Mouse (Mus musculus) E14TG2a.4 (cell line): ENCODE results near the gene Tmem72.

Experiments
- H3K27me3 ChIP-seq: 2 replicates; pipeline ENCODE4 v1.6.1; 2014; ENCODE audit warnings: low read length, control low read depth; ENCODE audit not compliant: insufficient read depth
- H3K36me3 ChIP-seq: 2 replicates; pipeline ENCODE4 v1.6.1; 2014; ENCODE audit warnings: low read length, control low read depth; ENCODE audit not compliant: insufficient read depth
- H3K4me1 ChIP-seq: replicated peaks from 2 replicates; pipeline ENCODE4 v1.6.1; 2014; ENCODE audit warnings: low read depth, low read length, control low read depth
- H3K4me3 ChIP-seq: replicated peaks from 2 replicates; pipeline ENCODE4 v1.5.1; 2014; ENCODE audit warnings: mild to moderate bottlenecking, low read length
- H3K9me3 ChIP-seq: 2 replicates; pipeline ENCODE4 v1.6.1; 2014; ENCODE audit warnings: low read length, control low read depth
- CTCF ChIP-seq: conservative IDR thresholded peaks from 2 replicates; pipeline ENCODE4 v1.5.1; 2014; ENCODE audit warnings: low read length
- NANOG ChIP-seq: IDR thresholded peaks from 2 replicates; pipeline ENCODE4 v1.6.1; 2014; ENCODE audit warnings: borderline replicate concordance, low read length, mixed read lengths
- POU5F1 ChIP-seq: IDR thresholded peaks from 2 replicates; pipeline ENCODE4 v1.6.1; 2014; ENCODE audit warnings: low read length, borderline replicate concordance

The Tmem72 gene

DNA sequence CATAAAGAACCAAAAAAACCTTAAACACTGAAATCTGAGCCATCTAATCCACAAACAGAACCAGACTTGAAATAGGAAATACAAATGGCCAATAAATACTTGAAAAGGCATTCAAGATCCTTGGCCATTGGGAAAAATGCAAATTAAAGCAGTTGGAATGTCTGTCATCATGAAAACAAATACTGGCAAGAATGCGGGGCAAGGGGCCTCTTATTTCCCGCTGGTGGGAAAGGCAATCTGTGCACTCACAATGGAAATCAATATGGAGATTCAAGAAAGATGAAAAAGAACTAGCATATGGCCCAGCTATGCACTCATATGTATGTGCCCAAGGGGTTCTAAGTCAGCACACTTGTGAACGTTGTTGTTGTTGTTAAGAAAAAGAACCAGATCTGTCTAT, 49.8 kb downstream of the Tmem72 start:
- peaks cover 32% of the 10 kb centered on the region for H3K4me1 ChIP-seq
- H3K36me3 ChIP-seq: no peaks in the 10 kb centered on the region
- no peak overlapping the region for H3K4me3 ChIP-seq
- peaks cover 21% of the 10 kb centered on the region for H3K27me3 ChIP-seq
- TF ChIP-seq CTCF (no peak), NANOG (no peak), POU5F1 (no peak)
- H3K9me3 ChIP-seq: no peaks in the 10 kb centered on the region

DNA sequence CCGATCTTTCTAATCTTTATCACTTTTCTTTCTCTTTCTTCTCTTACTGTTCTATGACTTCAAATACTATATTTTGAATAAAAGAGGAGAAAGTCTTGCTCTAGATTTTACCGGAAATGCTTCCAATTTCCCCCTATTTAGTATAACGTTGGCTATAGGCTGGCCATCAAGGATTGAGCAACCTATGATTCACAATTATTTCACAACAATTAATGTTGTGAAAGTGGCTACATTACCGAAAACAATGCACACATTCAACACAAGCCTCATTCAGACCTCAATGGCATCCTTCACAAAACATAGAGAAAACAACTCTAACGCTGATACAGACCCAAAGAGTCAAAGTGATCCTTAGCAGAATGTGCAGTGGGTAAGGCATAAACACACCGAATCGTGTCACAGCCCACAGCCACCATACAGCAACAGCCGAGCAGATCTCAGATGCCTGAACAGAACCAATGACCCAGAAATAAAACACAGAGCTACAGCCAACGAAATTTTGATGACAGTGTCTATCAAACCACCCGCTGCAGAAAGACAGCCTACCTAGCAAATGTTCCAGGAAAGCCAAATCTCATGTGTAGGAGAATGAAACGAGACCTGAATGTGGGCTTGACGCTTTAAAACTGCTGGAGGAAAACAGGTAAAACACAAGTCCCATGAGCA, 50.5 kb downstream of the Tmem72 start:
- H3K4me3 ChIP-seq: no peak overlapping the region
- H3K9me3 ChIP-seq: no peaks in the 10 kb centered on the region
- TF ChIP-seq CTCF (no peak), POU5F1 (no peak), NANOG (no peak)
- peaks cover 26% of the 10 kb centered on the region for H3K4me1 ChIP-seq
- no peaks in the 10 kb centered on the region for H3K36me3 ChIP-seq
- H3K27me3 ChIP-seq: peaks cover 15% of the 10 kb centered on the region

DNA sequence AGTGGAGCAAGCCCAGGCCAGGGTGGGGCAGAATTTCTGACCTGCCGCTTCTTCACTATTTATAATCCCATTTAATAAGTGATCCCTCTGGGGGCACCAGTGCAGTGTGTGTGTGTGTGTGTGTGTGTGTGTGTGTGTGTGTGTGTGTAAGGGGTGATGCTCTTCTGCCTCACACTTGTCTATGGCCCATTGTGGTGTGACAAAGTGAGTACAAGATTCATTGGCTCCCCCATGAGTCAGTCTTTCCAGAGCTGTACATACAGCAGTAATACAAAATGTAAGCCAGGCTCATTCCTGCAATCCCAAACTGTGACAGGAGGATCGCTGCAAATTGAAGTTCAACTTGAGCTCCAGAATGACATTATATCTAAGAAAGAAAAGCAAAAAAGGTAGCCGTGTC, 51.9 kb downstream of the Tmem72 start:
- Histone ChIP-seq H3K4me1 (peaks cover 12% of the 10 kb centered on the region), H3K4me3 (no peak overlapping the region), H3K9me3 (no peaks in the 10 kb centered on the region), H3K27me3 (peaks cover 4% of the 10 kb centered on the region), H3K36me3 (no peaks in the 10 kb centered on the region)
- TF ChIP-seq CTCF (no peak), POU5F1 (no peak)

DNA sequence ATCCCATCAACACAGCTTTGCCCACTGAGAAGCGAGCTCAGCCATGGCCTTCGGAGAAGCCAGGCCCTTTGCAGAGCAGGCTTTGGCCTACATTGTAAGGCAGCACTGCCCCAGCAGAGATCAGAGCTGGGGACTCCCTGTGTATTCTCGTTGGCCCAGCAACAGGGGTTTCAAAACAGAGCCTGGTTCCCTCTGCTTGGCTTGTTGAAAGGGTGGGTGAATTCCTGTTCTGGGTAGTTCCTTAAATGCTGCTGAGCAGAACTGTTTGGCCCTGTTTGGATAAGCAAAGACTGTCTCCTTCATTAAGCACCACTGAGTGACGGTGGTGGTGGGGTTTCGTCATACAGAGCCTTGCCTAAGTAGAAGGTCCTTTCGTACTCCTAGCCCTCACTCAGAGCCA, 52.7 kb downstream of the Tmem72 start:
- TF ChIP-seq POU5F1: no peak
- TF ChIP-seq CTCF: no peak
- no peak for TF ChIP-seq NANOG
- Histone ChIP-seq H3K9me3 (no peaks in the 10 kb centered on the region), H3K4me3 (no peak overlapping the region), H3K27me3 (0 out of 2 replicates have a peak, but pooled peaks cover 2% of the 10 kb centered on the region), H3K4me1 (peaks cover 4% of the 10 kb centered on the region), H3K36me3 (no peaks in the 10 kb centered on the region)

DNA sequence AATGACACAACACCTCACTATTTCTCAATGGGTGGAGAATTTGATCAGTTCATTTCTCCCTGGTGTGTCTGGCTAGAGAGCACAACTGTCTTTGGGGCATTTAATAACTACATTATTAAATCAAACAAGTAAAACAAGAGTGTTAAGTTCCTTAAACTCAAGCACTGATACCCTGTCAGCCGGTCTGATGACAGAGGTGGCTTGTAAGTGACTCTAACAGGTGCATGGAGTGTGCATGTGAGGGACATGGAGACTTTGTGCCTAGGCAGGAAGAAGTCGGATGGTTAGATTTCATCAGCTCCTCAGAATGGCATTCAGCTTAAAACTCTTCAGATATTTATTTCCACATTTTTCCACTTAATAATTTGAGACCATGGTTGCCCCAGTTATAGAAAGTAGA, 53.3 kb downstream of the Tmem72 start:
- H3K27me3 ChIP-seq: no peaks in the 10 kb centered on the region
- H3K4me3 ChIP-seq: no peak overlapping the region
- no peaks in the 10 kb centered on the region for H3K36me3 ChIP-seq
- no peaks in the 10 kb centered on the region for H3K4me1 ChIP-seq
- no peaks in the 10 kb centered on the region for H3K9me3 ChIP-seq
- TF ChIP-seq CTCF (no peak), NANOG (no peak), POU5F1 (no peak)

DNA sequence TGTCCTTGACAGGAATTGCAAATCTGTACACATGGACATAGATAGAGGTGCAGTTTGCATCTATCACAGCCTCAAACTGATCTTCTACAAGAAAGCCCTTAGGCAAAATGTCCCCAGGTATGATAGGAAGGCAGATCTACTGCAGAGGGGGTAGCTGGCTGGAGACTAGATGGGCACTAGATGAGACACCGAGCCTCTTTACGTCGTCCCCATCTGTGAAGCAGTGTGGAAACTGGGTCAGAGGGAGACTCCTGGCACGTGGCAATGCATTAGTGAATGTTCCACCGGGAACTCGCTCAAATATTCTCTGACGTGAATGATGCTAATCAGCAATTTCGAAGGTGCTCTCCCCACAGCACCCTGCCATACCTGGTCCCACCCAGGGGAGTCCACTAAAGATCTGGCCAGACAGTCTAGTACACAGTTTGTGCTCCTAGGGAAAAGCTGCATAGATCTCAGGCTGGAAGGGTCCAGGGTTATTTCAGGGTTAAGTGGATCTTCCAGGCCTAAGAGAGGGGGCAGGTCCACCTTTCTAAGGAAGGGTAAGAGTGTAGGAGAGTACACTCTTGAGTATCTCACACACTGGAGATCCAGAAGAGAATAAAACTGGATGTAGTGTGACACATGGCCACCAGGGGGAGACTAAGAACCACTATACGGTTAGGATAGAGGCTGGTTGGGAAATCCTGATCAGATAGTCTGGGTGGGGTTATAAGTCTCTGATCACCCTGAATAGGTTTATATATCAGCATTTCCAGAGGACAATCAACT, 62.8 kb downstream of the Tmem72 start:
- Histone ChIP-seq H3K36me3 (no peaks in the 10 kb centered on the region), H3K9me3 (peaks cover 13% of the 10 kb centered on the region), H3K4me3 (no peak overlapping the region), H3K27me3 (no peaks in the 10 kb centered on the region), H3K4me1 (no peaks in the 10 kb centered on the region)
- TF ChIP-seq NANOG (no peak), POU5F1 (no peak), CTCF (peak; percentile 57)

DNA sequence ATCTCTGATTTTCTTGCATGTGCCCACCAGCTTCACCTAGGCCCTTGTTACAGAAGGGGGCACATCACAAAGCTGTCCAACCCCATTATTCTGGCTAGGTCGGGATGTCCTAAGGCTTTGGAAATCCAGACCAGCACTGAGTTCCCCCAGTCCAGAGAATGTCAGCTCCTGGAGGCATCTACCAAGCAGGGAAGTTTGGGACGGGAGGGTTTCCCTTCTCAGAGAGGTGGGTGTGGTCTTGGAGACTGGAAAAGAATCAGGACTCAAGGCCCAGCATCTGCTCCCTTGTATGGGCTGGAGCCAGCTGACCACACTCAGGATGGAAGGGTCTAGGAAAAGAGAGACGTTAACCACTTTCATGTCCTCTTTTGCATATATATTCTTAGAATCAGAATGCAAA, 63.5 kb downstream of the Tmem72 start:
- Histone ChIP-seq H3K4me1 (no peaks in the 10 kb centered on the region), H3K36me3 (no peaks in the 10 kb centered on the region)

DNA sequence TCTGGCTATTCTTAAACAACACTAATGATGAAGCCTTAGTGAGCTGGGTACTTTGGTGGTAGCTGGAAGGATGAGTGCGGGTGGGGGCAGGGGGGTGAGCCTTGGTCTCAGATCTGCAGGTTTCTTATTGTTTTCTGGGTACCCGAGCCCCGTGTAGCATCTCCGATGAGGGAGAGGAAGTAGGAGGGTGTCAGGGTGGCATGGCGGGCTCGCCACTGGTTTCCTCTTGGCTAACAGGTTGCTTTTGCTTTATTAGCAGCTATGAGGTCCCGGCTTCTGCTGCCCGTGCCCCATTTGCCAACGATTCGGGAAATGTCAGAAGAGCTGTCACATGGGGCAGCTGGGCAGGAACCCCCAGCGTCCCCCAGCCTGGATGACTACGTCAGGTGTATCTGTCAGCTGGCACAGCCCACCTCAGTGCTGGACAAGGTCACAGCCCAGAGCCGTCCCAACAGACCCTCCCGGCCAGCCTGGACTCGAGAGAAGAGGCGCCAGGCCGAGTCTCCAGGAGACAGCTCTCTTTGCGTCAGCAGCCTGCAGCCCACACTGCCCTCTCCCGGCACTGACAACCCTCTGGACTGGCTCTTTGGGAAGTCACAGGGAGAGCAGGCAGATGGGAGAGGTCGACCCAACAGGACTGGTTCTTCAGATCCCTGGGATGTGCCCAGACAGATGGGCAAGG, 65.1 kb downstream of the Tmem72 start:
- Histone ChIP-seq H3K9me3 (peaks cover 16% of the 10 kb centered on the region), H3K27me3 (no peaks in the 10 kb centered on the region), H3K36me3 (no peaks in the 10 kb centered on the region), H3K4me1 (peaks cover 4% of the 10 kb centered on the region; the same call in 1 of the 2 replicates), H3K4me3 (no peak overlapping the region)
- no peak for TF ChIP-seq NANOG
- TF ChIP-seq POU5F1: no peak
- no peak for TF ChIP-seq CTCF

More for the DNA sequence above, 63.5 kb downstream of the Tmem72 start:
- Histone ChIP-seq H3K4me3 (no peak overlapping the region), H3K9me3 (peaks cover 16% of the 10 kb centered on the region), H3K27me3 (no peaks in the 10 kb centered on the region)
- TF ChIP-seq NANOG (no peak), CTCF (no peak), POU5F1 (no peak)
